ENCODE assay signal across 9 mouse cellular contexts in the genomic region with DNA sequence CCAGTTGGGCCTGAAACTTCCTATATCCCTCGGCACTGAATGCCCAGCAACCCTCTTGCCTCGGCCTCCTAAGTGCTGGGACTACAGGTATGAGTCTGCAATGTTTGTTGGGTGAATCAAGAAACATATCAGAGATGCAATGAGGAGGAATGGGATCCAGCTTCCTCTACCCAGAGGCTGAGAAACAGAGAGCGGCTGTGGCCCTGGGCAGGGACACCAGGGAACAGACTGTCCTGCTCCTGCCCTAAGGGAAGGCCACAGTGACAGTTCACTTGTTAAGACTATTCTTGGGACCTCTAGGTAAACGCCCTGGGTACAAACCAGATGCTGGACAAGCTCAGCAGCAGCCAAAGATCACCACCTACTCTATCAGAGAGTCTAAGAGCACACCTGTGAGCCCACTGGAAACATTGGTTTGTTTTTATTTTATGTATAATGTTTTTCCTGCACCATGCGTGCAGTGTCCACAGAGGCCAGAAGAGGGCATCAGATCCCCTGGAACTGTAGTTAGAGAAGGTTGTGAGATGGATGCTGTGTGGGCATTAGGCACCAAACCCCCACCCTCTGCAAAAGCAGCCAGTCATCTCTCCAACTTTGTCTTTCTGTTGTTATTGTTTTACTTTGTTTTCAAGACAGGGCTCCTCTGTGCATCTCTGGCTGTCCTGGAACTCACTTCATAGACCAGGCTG. TPM values are rescaled to one million over a fixed set of nuclear protein-coding genes. Genes with fewer than 3 reads are reported as not detected.
DNase-seq lines count a peak whose midpoint lies in the region; ATAC-seq and TF ChIP-seq lines count a peak whose summit lies in the region.
"Had no signal": no experiment of that assay in that cellular context is flagged by ENCODE, and none has a peak within 500 bp of the region (broad histone marks: within the 10 kb centered on the region; RNA-seq: fewer than 3 reads in every experiment).

No protein-coding gene starts in this region.

- H3K4me2 ChIP-seq in liver, embryonic 14.5 days (ENCODE audit: low read depth): no peak overlapping the region
- H3K4me2 ChIP-seq in hindbrain, embryonic 12.5 days (replicated peaks): no peak overlapping the region
- H3K4me2 ChIP-seq: neural tube, embryonic 12.5 days had no signal

- H3K9ac ChIP-seq in liver, embryonic 14.5 days (replicated peaks): no peak overlapping the region
- no peak overlapping the region for H3K9ac ChIP-seq in hindbrain, embryonic 12.5 days
- H3K9ac ChIP-seq: neural tube, embryonic 12.5 days had no signal

- WGBS in heart, embryonic 10.5 days: 60% methylated on average over 5 of the region's 5 CpGs
- WGBS in liver, embryonic 14.5 days (ENCODE audit: insufficient replicate concordance): 54% methylated on average over 5 of the region's 5 CpGs
- 76% methylated on average over 5 of the region's 5 CpGs for WGBS in spleen, adult 2 months
- WGBS in hindbrain, embryonic 12.5 days: 64% methylated on average over 5 of the region's 5 CpGs

- H3K27me3 ChIP-seq in heart, embryonic 10.5 days (ENCODE audit: insufficient read depth, poor library complexity, severe bottlenecking): no peaks in the 10 kb centered on the region
- H3K27me3 ChIP-seq in liver, embryonic 14.5 days (ENCODE audit: control insufficient read depth, insufficient read depth, low read length): no peaks in the 10 kb centered on the region
- no peaks in the 10 kb centered on the region for H3K27me3 ChIP-seq in spleen, adult 2 months (ENCODE audit: control insufficient read depth, insufficient read depth, low read length)
- H3K27me3 ChIP-seq in hindbrain, embryonic 12.5 days: no peaks in the 10 kb centered on the region
- H3K27me3 ChIP-seq: neural tube, embryonic 12.5 days had no signal

- TF ChIP-seq POLR2A in cortical plate, adult 2 months (IDR thresholded peaks at IDR 0.05; ENCODE audit: extremely low read depth, insufficient read depth, low read length): no peak
- no peak for TF ChIP-seq POLR2A in spleen, adult 2 months (IDR thresholded peaks at IDR 0.05; ENCODE audit: low read depth, low read length)

- H3K9me3 ChIP-seq in heart, embryonic 10.5 days: no peaks in the 10 kb centered on the region
- no peaks in the 10 kb centered on the region for H3K9me3 ChIP-seq in liver, embryonic 14.5 days (ENCODE audit: control insufficient read depth, low read length)
- H3K9me3 ChIP-seq in hindbrain, embryonic 12.5 days (replicated peaks): no peaks in the 10 kb centered on the region
- H3K9me3 ChIP-seq: neural tube, embryonic 12.5 days had no signal

- ATAC-seq in liver, embryonic 14.5 days (ENCODE audit: insufficient read depth): no peak
- ATAC-seq in hindbrain, embryonic 12.5 days (ENCODE audit: low FRiP score): no peak

- peaks cover 86% of the 10 kb centered on the region for H3K36me3 ChIP-seq in heart, embryonic 10.5 days
- no peaks in the 10 kb centered on the region for H3K36me3 ChIP-seq in liver, embryonic 14.5 days (replicated peaks; ENCODE audit: control insufficient read depth, insufficient read depth, low read depth)
- peaks cover 64% of the 10 kb centered on the region for H3K36me3 ChIP-seq in spleen, adult 2 months (ENCODE audit: control insufficient read depth, insufficient read depth, low read length)
- peaks cover 33% of the 10 kb centered on the region for H3K36me3 ChIP-seq in hindbrain, embryonic 12.5 days

- TF ChIP-seq EP300 in liver, embryonic 14.5 days (IDR thresholded peaks at IDR 0.05; ENCODE audit: low read depth): no peak

- DNase-seq in heart, adult 18-20 months: peak; percentile 39 to 83
- no peak for DNase-seq in heart, embryonic 10.5 days (ENCODE audit: low spot score)
- DNase-seq in urinary bladder, postnatal 14 days (ENCODE audit: low spot score): peak; percentile 56
- DNase-seq in urinary bladder, postnatal 10 days (ENCODE audit: low spot score): no peak
- DNase-seq in liver, embryonic 14.5 days (ENCODE audit: low read depth in 3 of 3, low spot score in 3 of 3): no peak
- DNase-seq in spleen, adult 2 months (ENCODE audit: low read depth in 1 of 2, low spot score in 2 of 2): peak in 1 of 2 experiments; percentile 53

- no peak overlapping the region for H3K27ac ChIP-seq in heart, embryonic 10.5 days
- H3K27ac ChIP-seq in cortical plate, adult 2 months (ENCODE audit: insufficient read depth, low read length): no peak overlapping the region
- H3K27ac ChIP-seq in liver, embryonic 14.5 days: no peak overlapping the region
- H3K27ac ChIP-seq in spleen, adult 2 months (ENCODE audit: insufficient read depth, low read length): no peak overlapping the region
- H3K27ac ChIP-seq in hindbrain, embryonic 12.5 days: no peak overlapping the region
- H3K27ac ChIP-seq: neural tube, embryonic 12.5 days had no signal

- peak; percentile 63 for TF ChIP-seq CTCF in cortical plate, adult 2 months (IDR thresholded peaks at IDR 0.05; ENCODE audit: extremely low read depth, insufficient read depth, low read length)
- TF ChIP-seq CTCF in liver, embryonic 14.5 days (IDR thresholded peaks at IDR 0.05; ENCODE audit: low read depth): peak; percentile 74
- peak; percentile 75; the same call in 1 of the 2 replicates for TF ChIP-seq CTCF in spleen, adult 2 months (IDR thresholded peaks at IDR 0.05; ENCODE audit: extremely low read depth, insufficient read depth, insufficient read length, insufficient replicate concordance)

- H3K4me1 ChIP-seq in heart, embryonic 10.5 days: peaks cover 38% of the 10 kb centered on the region
- H3K4me1 ChIP-seq in cortical plate, adult 2 months (ENCODE audit: control insufficient read depth, insufficient read depth, low read length): no peaks in the 10 kb centered on the region
- H3K4me1 ChIP-seq in liver, embryonic 14.5 days (replicated peaks; ENCODE audit: control insufficient read depth in 2 of 2, insufficient read depth in 2 of 2, low read length in 1 of 2): no peaks in the 10 kb centered on the region; a peak in 1 of 4 replicates
- H3K4me1 ChIP-seq in spleen, adult 2 months (ENCODE audit: control insufficient read depth, insufficient read depth, insufficient read length): peaks cover 8% of the 10 kb centered on the region; the same call in 1 of the 2 replicates
- H3K4me1 ChIP-seq in hindbrain, embryonic 12.5 days: peaks cover 8% of the 10 kb centered on the region

- H3K4me3 ChIP-seq in heart, embryonic 10.5 days: no peak overlapping the region
- no peak overlapping the region for H3K4me3 ChIP-seq in cortical plate, adult 2 months (ENCODE audit: insufficient read depth, low read length)
- no peak overlapping the region for H3K4me3 ChIP-seq in liver, embryonic 14.5 days (ENCODE audit: insufficient read depth in 1 of 2, low read depth in 2 of 2, low read length in 2 of 2)
- no peak overlapping the region for H3K4me3 ChIP-seq in spleen, adult 2 months (ENCODE audit: extremely low read depth, insufficient read depth, insufficient read length)
- H3K4me3 ChIP-seq in hindbrain, embryonic 12.5 days: no peak overlapping the region
- H3K4me3 ChIP-seq: neural tube, embryonic 12.5 days had no signal

RNA-seq across cellular contexts. Expression of a gene that starts 29.3 kb away (rescaled TPM):
- 100 to 1,000 TPM; 206 to 329 TPM for total RNA-seq in heart, adult 18-20 months (2021)
- 1,153 and 1,643 TPM in 2 replicates for polyA plus RNA-seq in heart, embryonic 10.5 days (2016; fragmentation: Nextera tagmentation; extraction: Ambion mirVana)
- polyA plus RNA-seq in cortical plate, adult 2 months (2012; rRNA removed): 4.1 and 5.9 TPM in 2 replicates
- polyA plus RNA-seq in liver, embryonic 14.5 days (2012; rRNA removed): 8.3 and 10.6 TPM in 2 replicates
- polyA plus RNA-seq in liver, embryonic 14.5 days (2014; fragmentation: Nextera tagmentation; extraction: Ambion mirVana): 26.4 and 27.0 TPM in 2 replicates
- 62.8 and 70.0 TPM in 2 replicates for polyA plus RNA-seq in spleen, adult 2 months (2012; rRNA removed)
- polyA plus RNA-seq in hindbrain, embryonic 12.5 days (2016; fragmentation: Nextera tagmentation; extraction: Ambion mirVana): 67.5 and 68.6 TPM in 2 replicates

RNA-seq across cellular contexts. Expression of a gene that starts 31.2 kb away (rescaled TPM):
- 10 to 100 TPM; 26.7 to 32.7 TPM for total RNA-seq in heart, adult 18-20 months (2021)
- 22.7 and 23.7 TPM in 2 replicates for polyA plus RNA-seq in heart, embryonic 10.5 days (2016; fragmentation: Nextera tagmentation; extraction: Ambion mirVana)
- polyA plus RNA-seq in cortical plate, adult 2 months (2012; rRNA removed): 22.7 and 25.3 TPM in 2 replicates
- polyA plus RNA-seq in liver, embryonic 14.5 days (2012; rRNA removed): 3.4 and 5.2 TPM in 2 replicates
- 3.6 and 3.7 TPM in 2 replicates for polyA plus RNA-seq in liver, embryonic 14.5 days (2014; fragmentation: Nextera tagmentation; extraction: Ambion mirVana)
- 54.6 and 65.5 TPM in 2 replicates for polyA plus RNA-seq in spleen, adult 2 months (2012; rRNA removed)
- 19.0 and 20.8 TPM in 2 replicates for polyA plus RNA-seq in hindbrain, embryonic 12.5 days (2016; fragmentation: Nextera tagmentation; extraction: Ambion mirVana)

Comparison
In these comparisons a context has a peak if more than half of its experiments do, and no peak if none do; other contexts are left out.
1. DNase-seq: peak in heart, adult 18-20 months (2 of 2) and urinary bladder, postnatal 14 days (single experiment); none in heart, embryonic 10.5 days (single experiment), urinary bladder, postnatal 10 days (single experiment) and liver, embryonic 14.5 days (0 of 3).
2. RNA of a gene that starts 29.3 kb away (polyA plus RNA-seq): 1,153 to 1,643 TPM in heart, embryonic 10.5 days; 62.8 to 70.0 TPM in spleen, adult 2 months, 67.5 to 68.6 TPM in hindbrain, embryonic 12.5 days, 8.3 to 27.0 TPM in liver, embryonic 14.5 days and 4.1 to 5.9 TPM in cortical plate, adult 2 months; every median in the first group is over 10 times any median in the second.
3. Peak in every context shown above with its lines, with median percentiles within 50 percentile points of each other: CTCF ChIP-seq.